Mouse (Mus musculus): ENCODE results near the gene Zfp560. TPM values are rescaled to one million over a fixed set of nuclear protein-coding genes. Genes with fewer than 3 reads are reported as not detected.
"Not testable (repeated sequence)": the region's sequence is repeated elsewhere in the genome, so short reads cannot be mapped to it uniquely, and the experiment has no call there.

Zfp560 gene
- polyA plus RNA-seq, 1 experiment from 2014 or later: 26.0 TPM

- Histone ChIP-seq H3K27me3 (ENCODE audit: control insufficient read depth, insufficient read depth, low read length) (no peaks in the 10 kb centered on the region), H3K4me2 (no peak within 1 kb of the TSS), H3K9me3 (replicated peaks; ENCODE audit: control insufficient read depth, low read length) (no peaks in the 10 kb centered on the region), H3K9ac (ENCODE audit: low read depth, low read length) (no peak within 1 kb of the TSS), H3K27ac (ENCODE audit: low read depth, low read length) (no peak within 1 kb of the TSS), H3K36me3 (ENCODE audit: control insufficient read depth, insufficient read depth, low read length) (no peaks in the 10 kb centered on the region), H3K4me3 (ENCODE audit: low read depth, low read length) (no peak within 1 kb of the TSS), H3K4me1 (ENCODE audit: control insufficient read depth, insufficient read depth, low read length) (no peaks in the 10 kb centered on the region)
- no peak for ATAC-seq (replicated peaks; ENCODE audit: insufficient number of reproducible peaks, low FRiP score, low TSS enrichment)
Measured at GRCm38 (mm10) chr9:20335994-20336393, 49.0 kb downstream of the Zfp560 start, which contains the start of gene Olfr18. Olfr18 (minus strand) TSS chr9:20336094.

GRCm38 (mm10) chr9:20298232-20298631, 86.7 kb downstream of the Zfp560 start, which contains the start of gene Olfr873:
Olfr873 (plus strand) TSS chr9:20298532.
- Histone ChIP-seq H3K9ac (ENCODE audit: low read depth, low read length) (no peak within 1 kb of the TSS), H3K4me1 (ENCODE audit: control insufficient read depth, insufficient read depth, low read length) (no peaks in the 10 kb centered on the region), H3K27ac (ENCODE audit: low read depth, low read length) (no peak within 1 kb of the TSS), H3K36me3 (ENCODE audit: control insufficient read depth, insufficient read depth, low read length) (no peaks in the 10 kb centered on the region), H3K9me3 (replicated peaks; ENCODE audit: control insufficient read depth, low read length) (no peaks in the 10 kb centered on the region), H3K4me3 (ENCODE audit: low read depth, low read length) (no peak within 1 kb of the TSS), H3K4me2 (no peak within 1 kb of the TSS), H3K27me3 (ENCODE audit: control insufficient read depth, insufficient read depth, low read length) (no peaks in the 10 kb centered on the region)
- 67% methylated on average over 1 of the region's 1 CpGs for WGBS (ENCODE audit: insufficient replicate concordance)
- no peak for ATAC-seq (replicated peaks; ENCODE audit: insufficient number of reproducible peaks, low FRiP score, low TSS enrichment)

- not testable (repeated sequence) for H3K4me1 ChIP-seq (ENCODE audit: control insufficient read depth, insufficient read depth, low read length); ATAC-seq (replicated peaks; ENCODE audit: insufficient number of reproducible peaks, low FRiP score, low TSS enrichment); H3K27ac ChIP-seq (ENCODE audit: low read depth, low read length); H3K4me2 ChIP-seq; H3K4me3 ChIP-seq (ENCODE audit: low read depth, low read length); H3K9ac ChIP-seq (ENCODE audit: low read depth, low read length); H3K9me3 ChIP-seq (replicated peaks; ENCODE audit: control insufficient read depth, low read length); H3K27me3 ChIP-seq (ENCODE audit: control insufficient read depth, insufficient read depth, low read length); H3K36me3 ChIP-seq (ENCODE audit: control insufficient read depth, insufficient read depth, low read length)
- 74% methylated on average over 5 of the region's 5 CpGs for WGBS (ENCODE audit: insufficient replicate concordance)
Measured at GRCm38 (mm10) chr9:20295562-20295961, 89.4 kb downstream of the Zfp560 start.

Other genes with a start within 250 kb of the Zfp560 start
- not detected in 2 replicates for gene Olfr870, start 211.1 kb downstream of the Zfp560 start, polyA plus RNA-seq (2014; fragmentation: Nextera tagmentation; extraction: Ambion mirVana)
- not detected in 2 replicates for gene Olfr871, start 173.0 kb downstream of the Zfp560 start, polyA plus RNA-seq (2014; fragmentation: Nextera tagmentation; extraction: Ambion mirVana)
- gene Olfr872, start 148.1 kb downstream of the Zfp560 start, polyA plus RNA-seq (2014; fragmentation: Nextera tagmentation; extraction: Ambion mirVana): not detected in 2 replicates
- not detected in 2 replicates for gene Olfr39, start 102.8 kb downstream of the Zfp560 start, polyA plus RNA-seq (2014; fragmentation: Nextera tagmentation; extraction: Ambion mirVana)
- gene Olfr873, start 86.6 kb downstream of the Zfp560 start, polyA plus RNA-seq (2014; fragmentation: Nextera tagmentation; extraction: Ambion mirVana): not detected in 2 replicates
- gene Olfr18, start 49.1 kb downstream of the Zfp560 start, polyA plus RNA-seq (2014; fragmentation: Nextera tagmentation; extraction: Ambion mirVana): 0.10 TPM in 1 of 2 replicates, not detected in the other
- 14.1 and 16.4 TPM in 2 replicates for gene Zfp26, start 75.0 kb upstream of the Zfp560 start, polyA plus RNA-seq (2014; fragmentation: Nextera tagmentation; extraction: Ambion mirVana)
- 16.4 and 17.1 TPM in 2 replicates for gene Zfp426, start 107.6 kb upstream of the Zfp560 start, polyA plus RNA-seq (2014; fragmentation: Nextera tagmentation; extraction: Ambion mirVana)
- 50.7 and 56.7 TPM in 2 replicates for gene Zfp266, start 136.2 kb upstream of the Zfp560 start, polyA plus RNA-seq (2014; fragmentation: Nextera tagmentation; extraction: Ambion mirVana)
- 9.0 and 9.8 TPM in 2 replicates for gene Zfp846, start 196.1 kb upstream of the Zfp560 start, polyA plus RNA-seq (2014; fragmentation: Nextera tagmentation; extraction: Ambion mirVana)

Data from heart, embryonic 11.5 days (tissue).